Mouse (Mus musculus) liver, embryonic 14.5 days (tissue): Measurements from ENCODE around the gene Taar9.

Experiments used
- CTCF ChIP-seq: IDR thresholded peaks from 2 replicates; pipeline ENCODE4 v1.5.1; 2016; ENCODE audit warnings: antibody characterized with exemption, low read depth, control low read depth
- EP300 ChIP-seq: IDR thresholded peaks from 2 replicates; pipeline ENCODE4 v1.6.1; 2016; ENCODE audit warnings: antibody characterized with exemption, low read depth

GRCm38 (mm10) chr10:24058986-24059385, 50.3 kb downstream of the Taar9 start:
- TF ChIP-seq CTCF (no peak), EP300 (no peak)
